Mouse (Mus musculus): ENCODE results near the gene Gnat1.

GRCm38 (mm10) chr9:107693433-107693987, 14.0 kb upstream of the Gnat1 start:
- TF ChIP-seq POLR2A (IDR thresholded peaks at IDR 0.05; ENCODE audit: low read depth, low read length): no peak
- no peak for TF ChIP-seq CTCF (IDR thresholded peaks at IDR 0.05; ENCODE audit: extremely low read depth, insufficient read depth, insufficient read length, insufficient replicate concordance)

Measured in spleen, adult 2 months (tissue).